Mouse (Mus musculus): ENCODE results near the gene Samsn1. TPM values are rescaled to one million over a fixed set of nuclear protein-coding genes. Genes with fewer than 3 reads are reported as not detected.

Samsn1 gene
- total RNA-seq, 2 experiments from 2014 or later: 0.49 to 0.81 TPM

DNA sequence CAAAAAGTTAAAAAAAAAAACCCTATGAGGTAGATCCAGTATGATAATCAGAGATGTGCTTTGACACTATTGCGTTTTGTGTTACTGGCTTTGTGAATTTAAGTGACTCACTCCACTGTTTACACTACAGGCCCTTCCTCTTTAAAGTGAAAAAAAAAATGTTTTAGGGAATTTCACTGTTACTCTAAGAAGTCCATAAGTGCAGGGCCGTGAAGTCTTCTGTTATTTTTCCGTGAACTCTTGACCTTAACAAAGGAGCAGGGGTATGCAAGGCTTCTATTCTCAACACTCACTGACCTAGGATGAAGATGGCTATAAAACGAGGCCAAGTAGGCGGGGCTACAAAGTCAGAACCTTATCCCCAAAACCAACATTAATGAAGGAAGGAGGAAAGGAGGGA is 60.6 kb downstream of the Samsn1 start:
- no peak for DNase-seq (ENCODE audit: low spot score)
- intact Hi-C loops (cut with DNase I): no loop called here

- DNase-seq (ENCODE audit: low spot score): peak; percentile 6
Measured at GRCm38 (mm10) chr16:75961036-75961435, 61.0 kb downstream of the Samsn1 start.

GRCm38 (mm10) chr16:75933357-75933756 is 88.7 kb downstream of the Samsn1 start:
- intact Hi-C loops (cut with DNase I): no loop called here
- DNase-seq (ENCODE audit: low spot score): no peak

More at GRCm38 (mm10) chr16:75961036-75961435, 61.0 kb downstream of the Samsn1 start:
- intact Hi-C loops (cut with DNase I): no loop called here

DNA sequence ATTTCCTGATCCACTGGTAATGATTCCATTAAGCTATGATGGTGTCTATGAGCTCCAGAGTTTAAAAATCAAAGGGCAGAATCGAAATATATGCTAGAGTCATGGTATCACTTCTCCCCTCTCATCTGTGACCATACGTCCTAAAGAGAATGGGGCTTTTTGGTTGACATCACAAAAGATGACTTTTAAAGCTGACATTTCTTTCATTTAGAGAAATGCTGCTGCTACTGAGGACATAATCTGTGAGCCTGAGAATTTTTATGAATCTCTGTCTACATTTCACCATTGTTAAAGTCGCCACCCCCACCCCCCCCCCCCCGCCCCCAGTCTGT is 91.9 kb downstream of the Samsn1 start:
- intact Hi-C loops (cut with DNase I): no loop called here

GRCm38 (mm10) chr16:75929536-75930221 is 92.4 kb downstream of the Samsn1 start:
- intact Hi-C loops (cut with DNase I): no loop called here
- DNase-seq (ENCODE audit: low spot score): no peak

More for the DNA sequence above, 91.9 kb downstream of the Samsn1 start:
- DNase-seq (ENCODE audit: low spot score): no peak

DNA sequence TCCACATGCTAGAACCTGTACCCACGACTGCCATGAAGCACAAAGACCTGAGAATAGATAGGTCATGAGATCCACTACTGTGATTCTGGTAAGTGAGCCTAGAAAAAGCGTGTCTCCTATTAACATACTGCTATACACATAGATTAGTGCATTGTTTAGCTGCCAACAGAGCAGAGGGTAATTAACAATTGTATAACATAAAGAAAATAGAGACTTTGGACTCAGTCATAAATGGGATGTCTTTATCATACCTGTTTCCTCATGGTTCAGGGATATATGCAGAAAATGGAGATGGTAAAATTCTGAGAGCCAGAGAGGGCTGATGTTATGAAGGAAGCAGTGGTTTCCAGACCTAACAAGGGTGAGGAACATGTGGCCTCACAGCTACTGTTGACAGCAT is 95.6 kb downstream of the Samsn1 start:
- no peak for DNase-seq (ENCODE audit: low spot score)

GRCm38 (mm10) chr16:75920870-75921269 is 101.2 kb downstream of the Samsn1 start:
- no peak for DNase-seq (ENCODE audit: low spot score)
- intact Hi-C loops (cut with DNase I): no loop called here

More for the DNA sequence above, 95.6 kb downstream of the Samsn1 start:
- intact Hi-C loops (cut with DNase I): no loop called here

- no peak for DNase-seq (ENCODE audit: low spot score)
- intact Hi-C loops (cut with DNase I): no loop called here
Measured at GRCm38 (mm10) chr16:75919298-75919697, 102.8 kb downstream of the Samsn1 start.

- DNase-seq (ENCODE audit: low spot score): no peak
- intact Hi-C loops (cut with DNase I): no loop called here
Measured at GRCm38 (mm10) chr16:75917712-75918111, 104.4 kb downstream of the Samsn1 start.

DNA sequence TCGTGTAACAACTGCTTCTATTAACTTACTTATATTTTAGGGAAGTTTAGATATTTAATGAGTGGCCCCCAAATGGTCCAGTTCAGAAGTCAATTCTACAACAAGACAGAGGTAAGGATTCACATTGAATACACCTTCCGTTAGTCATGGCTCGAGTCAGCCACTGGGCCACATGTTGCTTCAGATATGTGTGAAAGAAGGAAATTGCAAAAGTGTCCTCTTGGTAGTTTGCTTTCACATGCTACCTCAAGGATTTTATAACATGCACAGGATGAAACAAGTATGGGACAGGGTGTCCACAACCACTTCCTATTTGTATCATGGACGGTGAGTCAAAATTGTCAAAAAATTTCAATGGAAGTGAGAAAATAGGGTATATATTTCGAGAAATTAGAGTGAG is 110.0 kb downstream of the Samsn1 start:
- no peak for DNase-seq (ENCODE audit: low spot score)
- intact Hi-C loops (cut with DNase I): no loop called here

DNA sequence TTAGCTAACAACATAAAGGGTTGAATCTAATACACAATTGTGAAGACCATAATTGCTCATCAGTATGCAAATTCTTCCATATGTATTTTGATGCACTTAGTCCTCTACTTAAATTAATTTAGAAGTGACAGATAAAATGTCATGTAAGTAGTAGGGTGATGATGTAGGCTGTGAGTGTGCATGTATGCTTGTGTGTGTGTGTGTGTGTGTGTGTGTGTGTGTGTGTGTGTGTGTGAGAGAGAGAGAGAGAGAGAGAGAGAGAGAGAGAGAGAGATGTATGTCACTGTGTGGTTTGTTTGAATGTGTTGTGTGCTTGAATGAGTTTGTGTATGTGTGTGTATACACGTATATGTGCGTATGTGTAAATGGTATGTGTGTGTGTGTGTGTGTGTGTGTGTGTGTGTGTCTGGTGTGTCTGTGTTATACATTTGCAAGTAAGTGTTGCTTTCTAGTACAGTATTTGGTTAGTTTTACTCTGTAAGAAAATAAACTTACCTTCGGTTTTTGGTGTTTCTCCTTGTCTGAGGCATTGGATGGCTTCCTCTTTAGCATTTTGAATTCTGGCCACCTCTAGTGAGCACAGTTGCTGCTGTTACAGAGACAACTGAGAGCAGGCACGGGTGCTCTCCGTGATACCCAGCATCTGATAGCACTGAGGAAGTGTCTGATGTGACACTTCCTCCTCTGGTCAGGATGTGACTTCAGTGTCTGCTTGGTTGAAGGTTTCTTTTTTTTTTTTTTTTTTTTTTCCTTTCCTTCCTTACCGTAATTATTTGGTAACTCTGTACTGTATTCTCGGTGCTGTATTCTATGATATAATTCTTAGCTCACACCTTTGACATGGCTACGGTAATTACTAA is 113.2 kb downstream of the Samsn1 start:
- no peak for DNase-seq (ENCODE audit: low spot score)
- intact Hi-C loops (cut with DNase I): no loop called here

GRCm38 (mm10) chr16:75906790-75907189 is 115.3 kb downstream of the Samsn1 start:
- no peak for DNase-seq (ENCODE audit: low spot score)
- intact Hi-C loops (cut with DNase I): no loop called here

- no peak for DNase-seq (ENCODE audit: low spot score)
- intact Hi-C loops (cut with DNase I): no loop called here
Measured at GRCm38 (mm10) chr16:75906260-75906659, 115.8 kb downstream of the Samsn1 start.

- DNase-seq (ENCODE audit: low spot score): no peak
Measured at GRCm38 (mm10) chr16:75905324-75905723, 116.8 kb downstream of the Samsn1 start.

DNA sequence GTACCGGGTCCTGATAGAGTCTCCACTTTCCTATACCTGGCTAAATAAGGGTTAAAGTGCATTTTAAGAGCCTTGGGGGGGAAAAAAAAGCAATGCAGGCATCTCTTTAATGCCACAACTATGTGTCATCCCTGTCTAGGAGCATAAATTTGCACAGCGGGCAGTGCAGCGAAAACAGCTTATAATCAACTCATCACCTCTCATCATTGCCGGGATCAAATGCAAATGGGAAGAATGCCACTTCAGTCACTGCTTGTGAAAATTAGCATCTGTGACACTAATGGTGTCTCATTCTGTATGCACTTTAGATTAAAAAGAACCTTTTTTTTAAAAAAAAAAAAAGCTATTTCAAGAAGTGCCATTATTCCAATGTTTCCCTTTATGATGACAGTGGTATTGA is 118.0 kb downstream of the Samsn1 start:
- intact Hi-C loops (cut with DNase I): no loop called here
- DNase-seq (ENCODE audit: low spot score): no peak

More at GRCm38 (mm10) chr16:75905324-75905723, 116.8 kb downstream of the Samsn1 start:
- intact Hi-C loops (cut with DNase I): no loop called here

- no peak for DNase-seq (ENCODE audit: low spot score)
- intact Hi-C loops (cut with DNase I): no loop called here
Measured at GRCm38 (mm10) chr16:75903028-75903427, 119.1 kb downstream of the Samsn1 start.

DNA sequence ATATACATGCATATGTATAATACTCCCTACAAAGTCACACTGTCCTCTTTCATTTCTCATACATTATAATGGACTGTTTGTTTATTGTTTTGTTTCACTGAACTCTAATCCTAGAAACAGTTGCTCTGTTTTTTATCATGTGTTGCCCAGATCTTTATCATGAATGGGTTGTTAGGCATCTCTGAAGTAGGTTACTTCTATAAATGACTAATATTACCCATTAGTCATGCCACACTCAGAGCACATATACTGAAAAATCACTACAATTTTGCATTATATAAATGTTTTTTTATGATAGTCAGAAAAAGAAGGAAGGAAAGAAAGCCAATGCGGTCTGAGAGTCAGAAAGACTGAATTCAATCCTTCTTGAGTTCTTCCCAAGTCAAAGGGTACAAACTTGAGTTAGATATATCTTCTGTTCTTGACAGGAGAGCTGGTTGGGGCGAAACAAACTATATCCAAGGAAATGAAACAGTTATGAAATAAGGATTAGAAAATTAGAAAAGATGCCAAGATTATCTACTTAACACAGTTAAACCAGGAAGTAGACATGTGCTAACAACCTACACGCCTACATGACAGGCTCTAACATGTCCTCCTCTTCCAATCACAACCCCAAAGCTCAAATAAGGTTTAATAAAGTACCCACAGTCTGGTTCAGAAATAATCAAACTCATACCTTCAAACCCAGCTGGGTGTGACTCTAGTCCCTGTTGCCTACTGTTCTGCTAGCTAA is 122.0 kb downstream of the Samsn1 start:
- no peak for DNase-seq (ENCODE audit: low spot score)
- intact Hi-C loops (cut with DNase I): no loop called here

- no peak for DNase-seq (ENCODE audit: low spot score)
- intact Hi-C loops (cut with DNase I): no loop called here
Measured at GRCm38 (mm10) chr16:75897828-75898367, 124.2 kb downstream of the Samsn1 start.

GRCm38 (mm10) chr16:75894263-75894901 is 127.7 kb downstream of the Samsn1 start:
- intact Hi-C loops (cut with DNase I): no loop called here
- no peak for DNase-seq (ENCODE audit: low spot score)

DNA sequence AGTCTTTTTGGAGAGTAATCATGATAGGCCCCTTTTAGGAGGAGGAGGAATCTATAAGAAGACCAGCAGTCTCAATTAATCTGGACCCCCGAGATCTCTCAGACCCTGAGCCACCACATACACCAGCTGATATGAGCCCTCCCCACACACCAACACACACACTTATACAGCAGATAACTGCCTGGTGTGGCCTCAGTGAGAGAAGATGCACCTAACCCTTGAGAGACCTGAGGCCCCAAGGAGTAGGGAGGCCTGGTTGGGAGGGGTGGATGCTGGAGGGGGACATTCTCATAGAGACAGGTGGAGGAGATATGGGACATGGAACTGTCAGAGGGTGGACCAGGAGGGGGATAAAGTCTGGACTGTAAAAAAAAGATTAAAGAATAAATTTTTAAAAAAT is 128.6 kb downstream of the Samsn1 start:
- intact Hi-C loops (cut with DNase I): no loop called here
- no peak for DNase-seq (ENCODE audit: low spot score)
